Mouse (Mus musculus): Measurements from ENCODE around the gene C1qtnf9. TPM values are rescaled to one million over a fixed set of nuclear protein-coding genes. Genes with fewer than 3 reads are reported as not detected.

The C1qtnf9 gene
- polyA plus RNA-seq, 1 experiment from 2014 or later: 1.6 TPM

DNA sequence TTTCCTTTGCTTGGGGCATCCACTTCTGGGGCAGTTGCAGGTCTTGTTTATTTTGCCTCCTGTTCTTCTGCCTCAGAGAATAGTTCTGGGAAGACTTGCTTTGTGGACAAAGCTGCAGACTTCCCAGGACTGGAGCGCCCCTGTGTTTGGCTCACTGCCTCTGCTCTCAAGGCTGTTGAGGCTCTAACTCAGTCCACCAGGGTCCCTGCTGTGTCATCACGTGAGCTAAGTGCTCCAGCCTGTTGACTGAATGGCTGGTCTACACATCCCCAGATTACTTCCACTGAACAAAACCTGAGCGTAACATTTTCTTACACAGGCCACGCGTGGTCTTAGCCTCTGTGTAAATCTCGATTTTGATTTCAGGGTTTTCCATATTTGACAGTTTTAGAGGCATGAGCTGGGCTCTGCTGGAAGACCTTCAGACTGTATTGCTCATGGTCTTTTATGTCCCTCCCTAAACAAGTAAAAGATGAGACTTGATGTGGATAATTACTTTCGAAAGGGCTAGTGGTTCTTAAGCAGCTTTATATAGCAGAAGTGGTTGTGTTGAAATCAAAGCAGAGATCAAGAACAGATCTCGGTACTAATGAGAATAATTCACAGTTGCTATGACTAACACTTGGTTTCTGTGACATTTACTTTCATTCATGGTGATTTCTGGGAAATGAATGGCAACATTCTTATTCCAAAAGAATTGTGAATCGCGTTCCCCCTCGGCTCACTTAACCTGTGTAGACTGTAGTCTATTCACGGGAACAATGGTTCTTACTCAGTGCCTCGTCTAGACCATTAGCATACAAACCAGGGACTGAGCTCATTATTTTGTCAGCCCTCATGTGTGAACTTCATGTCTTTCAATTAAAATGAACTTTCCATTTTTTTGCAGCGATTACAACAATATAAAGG lies 14.8 kb upstream of the C1qtnf9 start:
- Histone ChIP-seq H3K27ac (ENCODE audit: low read depth, low read length) (no peak overlapping the region), H3K4me1 (replicated peaks; ENCODE audit: control insufficient read depth, insufficient read depth, low read length) (no peaks in the 10 kb centered on the region), H3K9ac (ENCODE audit: low read depth, low read length) (no peak overlapping the region), H3K4me2 (replicated peaks; ENCODE audit: low read depth) (no peak overlapping the region), H3K9me3 (ENCODE audit: control insufficient read depth) (no peaks in the 10 kb centered on the region), H3K4me3 (ENCODE audit: low read depth, low read length) (no peak overlapping the region), H3K36me3 (ENCODE audit: control insufficient read depth, insufficient read depth) (peaks cover 71% of the 10 kb centered on the region), H3K27me3 (replicated peaks; ENCODE audit: control insufficient read depth, insufficient read depth, low read length) (no peaks in the 10 kb centered on the region)
- WGBS: 85% methylated on average over 14 of the region's 14 CpGs
- ATAC-seq: no peak
- no peak for TF ChIP-seq CTCF (IDR thresholded peaks at IDR 0.05; ENCODE audit: low read depth)

- TF ChIP-seq CTCF (IDR thresholded peaks at IDR 0.05; ENCODE audit: low read depth): no peak
Observed at GRCm38 (mm10) chr14:60753801-60754126, 14.2 kb upstream of the C1qtnf9 start.

GRCm38 (mm10) chr14:60754656-60755055 lies 13.3 kb upstream of the C1qtnf9 start:
- Histone ChIP-seq H3K9ac (ENCODE audit: low read depth, low read length) (no peak overlapping the region), H3K36me3 (ENCODE audit: control insufficient read depth, insufficient read depth) (peaks cover 67% of the 10 kb centered on the region), H3K4me2 (replicated peaks; ENCODE audit: low read depth) (no peak overlapping the region), H3K4me1 (replicated peaks; ENCODE audit: control insufficient read depth, insufficient read depth, low read length) (no peaks in the 10 kb centered on the region), H3K9me3 (ENCODE audit: control insufficient read depth) (no peaks in the 10 kb centered on the region), H3K4me3 (ENCODE audit: low read depth, low read length) (no peak overlapping the region), H3K27ac (ENCODE audit: low read depth, low read length) (no peak overlapping the region), H3K27me3 (replicated peaks; ENCODE audit: control insufficient read depth, insufficient read depth, low read length) (no peaks in the 10 kb centered on the region)
- ATAC-seq: no peak
- no peak for TF ChIP-seq CTCF (IDR thresholded peaks at IDR 0.05; ENCODE audit: low read depth)
- WGBS: over 99% methylated on average over 5 of the region's 5 CpGs

More at GRCm38 (mm10) chr14:60753801-60754126, 14.2 kb upstream of the C1qtnf9 start:
- Histone ChIP-seq H3K9ac (ENCODE audit: low read depth, low read length) (no peak overlapping the region), H3K27me3 (replicated peaks; ENCODE audit: control insufficient read depth, insufficient read depth, low read length) (no peaks in the 10 kb centered on the region), H3K4me1 (replicated peaks; ENCODE audit: control insufficient read depth, insufficient read depth, low read length) (no peaks in the 10 kb centered on the region), H3K9me3 (ENCODE audit: control insufficient read depth) (no peaks in the 10 kb centered on the region), H3K36me3 (ENCODE audit: control insufficient read depth, insufficient read depth) (peaks cover 74% of the 10 kb centered on the region), H3K4me2 (replicated peaks; ENCODE audit: low read depth) (no peak overlapping the region), H3K27ac (ENCODE audit: low read depth, low read length) (no peak overlapping the region), H3K4me3 (ENCODE audit: low read depth, low read length) (no peak overlapping the region)
- WGBS: 95% methylated on average over 10 of the region's 10 CpGs
- no peak for ATAC-seq

GRCm38 (mm10) chr14:60756271-60756670 lies 11.7 kb upstream of the C1qtnf9 start:
- 77% methylated on average over 15 of the region's 15 CpGs for WGBS
- Histone ChIP-seq H3K9me3 (ENCODE audit: control insufficient read depth) (no peaks in the 10 kb centered on the region), H3K4me2 (replicated peaks; ENCODE audit: low read depth) (no peak overlapping the region), H3K9ac (ENCODE audit: low read depth, low read length) (no peak overlapping the region), H3K4me1 (replicated peaks; ENCODE audit: control insufficient read depth, insufficient read depth, low read length) (no peaks in the 10 kb centered on the region), H3K27ac (ENCODE audit: low read depth, low read length) (no peak overlapping the region), H3K36me3 (ENCODE audit: control insufficient read depth, insufficient read depth) (peaks cover 66% of the 10 kb centered on the region), H3K27me3 (replicated peaks; ENCODE audit: control insufficient read depth, insufficient read depth, low read length) (no peaks in the 10 kb centered on the region), H3K4me3 (ENCODE audit: low read depth, low read length) (no peak overlapping the region)
- ATAC-seq: no peak
- no peak for TF ChIP-seq CTCF (IDR thresholded peaks at IDR 0.05; ENCODE audit: low read depth)

- no peak overlapping the region for H3K9ac ChIP-seq (ENCODE audit: low read depth, low read length)
- 94% methylated on average over 8 of the region's 8 CpGs for WGBS
- H3K4me3 ChIP-seq (ENCODE audit: low read depth, low read length): no peak overlapping the region
- ATAC-seq: no peak
- no peak for TF ChIP-seq CTCF (IDR thresholded peaks at IDR 0.05; ENCODE audit: low read depth)
- H3K4me1 ChIP-seq (replicated peaks; ENCODE audit: control insufficient read depth, insufficient read depth, low read length): no peaks in the 10 kb centered on the region
- no peak overlapping the region for H3K27ac ChIP-seq (ENCODE audit: low read depth, low read length)
- H3K27me3 ChIP-seq (replicated peaks; ENCODE audit: control insufficient read depth, insufficient read depth, low read length): no peaks in the 10 kb centered on the region
- H3K36me3 ChIP-seq (ENCODE audit: control insufficient read depth, insufficient read depth): peaks cover 66% of the 10 kb centered on the region
- no peaks in the 10 kb centered on the region for H3K9me3 ChIP-seq (ENCODE audit: control insufficient read depth)
- H3K4me2 ChIP-seq (replicated peaks; ENCODE audit: low read depth): no peak overlapping the region
Observed at GRCm38 (mm10) chr14:60757265-60757664, 10.7 kb upstream of the C1qtnf9 start.

DNA sequence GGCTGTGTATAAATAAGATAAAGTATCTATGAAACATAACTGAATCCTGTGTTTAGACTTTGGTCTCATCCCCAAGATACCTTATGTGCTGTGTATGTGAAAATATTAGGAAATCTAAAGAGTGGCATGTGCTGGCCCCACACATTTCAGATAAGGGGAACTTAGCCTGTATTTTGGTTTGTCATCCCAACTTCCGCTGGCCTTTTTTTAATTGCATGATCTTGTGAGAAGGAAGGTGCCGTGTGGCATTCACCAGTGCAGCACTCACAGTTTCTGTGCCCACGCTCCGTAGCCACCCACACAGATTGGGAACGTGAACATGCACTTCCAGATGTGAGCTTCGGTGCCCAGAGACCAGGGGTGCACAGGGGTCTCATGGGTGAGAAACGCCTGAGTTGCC lies 10.2 kb upstream of the C1qtnf9 start:
- Histone ChIP-seq H3K4me2 (replicated peaks; ENCODE audit: low read depth) (no peak overlapping the region), H3K36me3 (ENCODE audit: control insufficient read depth, insufficient read depth) (peaks cover 71% of the 10 kb centered on the region), H3K4me3 (ENCODE audit: low read depth, low read length) (no peak overlapping the region), H3K9me3 (ENCODE audit: control insufficient read depth) (no peaks in the 10 kb centered on the region), H3K9ac (ENCODE audit: low read depth, low read length) (no peak overlapping the region), H3K27me3 (replicated peaks; ENCODE audit: control insufficient read depth, insufficient read depth, low read length) (no peaks in the 10 kb centered on the region), H3K27ac (ENCODE audit: low read depth, low read length) (no peak overlapping the region), H3K4me1 (replicated peaks; ENCODE audit: control insufficient read depth, insufficient read depth, low read length) (no peaks in the 10 kb centered on the region)
- no peak for TF ChIP-seq CTCF (IDR thresholded peaks at IDR 0.05; ENCODE audit: low read depth)
- WGBS: 89% methylated on average over 7 of the region's 7 CpGs
- no peak for ATAC-seq

Data from intestine, postnatal 0 days (tissue).